Mouse (Mus musculus): ENCODE measurements around the gene Irak2.
A peak's percentile ranks its signal among the peaks of the same experiment; 100 is the strongest.
"Not testable (repeated sequence)": the region's sequence is repeated elsewhere in the genome, so short reads cannot be mapped to it uniquely, and the experiment has no call there.

Gene Irak2

DNA sequence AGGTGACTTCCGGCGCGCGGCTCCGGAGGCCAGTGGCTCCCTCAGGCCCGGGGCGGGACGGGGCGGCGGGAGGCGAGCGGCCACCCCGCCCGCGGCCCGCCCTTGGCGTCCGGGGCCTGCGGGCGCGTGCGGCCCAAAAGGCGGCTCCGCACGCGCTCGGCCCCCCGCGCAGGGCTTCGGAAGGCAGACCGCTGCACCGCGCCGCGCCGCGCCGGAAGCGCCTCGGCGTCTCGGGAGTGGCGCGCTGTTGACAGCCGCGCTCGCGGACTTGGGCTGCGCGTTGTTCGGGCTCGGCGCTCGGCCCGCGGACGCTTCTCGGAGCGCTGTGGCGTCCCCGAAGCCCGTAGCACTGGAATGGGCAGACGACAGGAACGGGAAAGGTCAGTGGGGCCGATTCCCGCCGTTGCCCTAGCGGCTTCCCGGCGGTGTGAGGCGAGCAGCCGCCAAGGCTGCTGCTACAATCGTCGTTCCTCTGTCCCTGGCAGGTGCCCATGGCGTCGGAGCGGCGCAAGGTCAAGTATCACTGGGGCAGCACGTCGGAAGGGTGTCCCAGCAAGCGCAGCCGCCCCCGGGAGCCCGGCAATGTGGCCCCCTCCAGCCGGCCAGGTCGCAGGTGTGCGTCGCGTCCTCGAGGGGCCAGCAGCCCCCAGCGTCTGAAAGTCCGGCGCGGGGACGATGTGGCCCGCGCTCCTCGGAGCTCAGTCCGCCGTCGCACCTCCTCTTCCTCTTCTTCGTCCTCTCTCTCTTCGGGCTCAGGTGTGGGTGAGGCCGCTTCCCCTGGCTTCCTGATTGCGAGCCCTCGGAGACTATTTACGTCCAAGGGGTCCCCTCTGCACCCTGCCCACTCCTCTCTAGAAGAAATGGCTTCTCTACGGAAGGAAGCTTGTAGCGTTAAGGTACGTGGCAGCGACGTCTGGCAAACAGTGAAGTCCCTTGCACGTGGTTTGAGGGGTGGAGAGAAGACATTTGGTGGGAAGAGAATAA, 59.2 kb downstream of the Irak2 start:
- DNase-seq = peak; percentile 42

DNA sequence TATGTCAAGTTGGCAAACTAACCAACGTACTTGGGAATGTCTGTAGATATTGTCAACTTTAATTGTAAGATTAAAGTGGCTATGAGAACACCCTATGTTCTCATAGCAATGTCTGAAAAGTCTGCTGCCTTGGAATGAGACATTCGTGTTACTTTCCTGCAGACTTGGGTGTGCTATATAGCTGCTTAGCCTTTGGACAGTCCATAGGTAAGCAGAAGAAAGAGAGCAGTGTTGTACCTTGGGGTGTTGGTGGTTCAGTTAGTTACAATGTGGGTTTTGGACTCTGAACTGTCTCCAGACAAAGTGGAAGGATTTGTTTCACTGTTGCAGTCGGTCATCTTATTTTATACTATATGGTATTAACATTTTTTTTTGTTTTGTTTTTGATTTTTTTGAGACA, 74.5 kb downstream of the Irak2 start:
- no peak for DNase-seq

DNA sequence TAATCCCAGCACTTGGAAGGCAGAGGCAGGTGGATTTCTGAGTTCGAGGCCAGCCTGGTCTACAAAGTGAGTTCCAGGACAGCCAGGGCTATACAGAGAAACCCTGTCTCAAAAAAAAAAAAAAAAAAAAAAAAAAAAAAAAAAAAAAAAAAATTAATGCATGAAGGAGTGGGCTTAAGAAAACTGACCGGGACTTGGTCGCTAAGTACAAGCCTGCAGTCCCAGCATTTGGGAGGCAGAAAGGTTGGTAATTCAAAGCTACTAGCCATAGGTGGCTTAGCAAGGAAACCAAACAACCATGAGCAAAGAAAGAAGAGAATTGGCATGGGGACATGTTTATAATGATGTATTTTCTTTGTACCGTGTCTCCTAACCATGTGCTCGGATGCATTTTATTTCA, 75.1 kb downstream of the Irak2 start:
- not testable (repeated sequence) for DNase-seq

DNA sequence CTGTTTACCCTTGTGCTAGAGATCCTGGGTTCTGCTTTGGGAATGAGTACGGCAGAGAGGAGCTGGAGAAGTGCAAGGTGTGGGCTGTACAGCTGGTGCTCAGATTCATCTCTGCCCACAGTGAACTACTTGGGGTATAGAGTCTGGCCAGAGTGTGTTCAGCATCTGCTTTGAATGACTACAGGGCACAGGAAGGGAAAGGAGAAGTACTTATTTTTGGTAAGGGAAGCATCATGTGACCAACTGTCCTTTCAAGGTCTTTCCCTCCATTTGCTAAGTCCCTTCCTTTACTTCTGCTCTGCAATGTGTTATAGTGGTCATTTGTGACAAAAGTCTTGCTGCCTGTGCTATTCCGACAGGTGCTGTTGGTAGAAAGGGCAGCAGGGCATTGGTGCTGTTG, 76.0 kb downstream of the Irak2 start:
- DNase-seq = no peak

DNA sequence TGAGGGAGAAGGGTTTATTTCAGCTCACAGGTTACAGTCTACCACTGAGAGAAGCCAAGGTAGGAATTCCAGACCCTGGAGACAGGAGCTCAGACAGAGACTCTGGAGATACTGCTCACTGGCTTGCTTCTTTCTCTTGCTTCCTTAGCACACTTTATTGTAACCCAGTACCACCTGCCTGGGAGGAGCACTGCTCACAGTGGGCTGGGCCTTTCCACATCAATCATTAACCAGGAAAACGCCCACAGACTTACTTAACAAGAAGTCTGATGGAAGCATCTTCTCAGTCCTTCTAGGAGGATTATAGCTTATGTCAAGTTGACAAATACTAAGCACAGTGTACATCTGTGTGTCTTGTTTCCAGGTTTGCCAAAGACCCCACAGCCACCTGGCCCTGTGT, 76.5 kb downstream of the Irak2 start:
- no peak for DNase-seq

DNA sequence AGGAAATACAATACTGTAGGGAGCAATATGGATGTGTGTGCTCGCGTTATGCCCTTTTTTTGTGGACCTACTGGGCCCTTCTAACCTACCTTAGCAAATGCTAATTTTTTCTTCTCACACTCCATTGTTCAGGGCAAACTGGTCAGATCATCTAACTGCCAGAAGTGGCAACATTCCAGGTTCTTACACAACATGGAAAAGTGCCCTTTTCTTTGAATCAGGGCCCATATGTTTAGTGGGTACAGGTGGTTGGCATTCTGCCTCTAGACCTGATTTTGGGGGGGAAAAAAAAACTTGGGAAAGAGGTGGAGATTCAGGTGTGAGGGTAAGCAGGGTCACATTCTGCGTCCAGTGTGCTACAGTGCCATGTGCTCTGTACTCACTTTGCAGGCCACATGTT, 79.3 kb downstream of the Irak2 start:
- DNase-seq = no peak

DNA sequence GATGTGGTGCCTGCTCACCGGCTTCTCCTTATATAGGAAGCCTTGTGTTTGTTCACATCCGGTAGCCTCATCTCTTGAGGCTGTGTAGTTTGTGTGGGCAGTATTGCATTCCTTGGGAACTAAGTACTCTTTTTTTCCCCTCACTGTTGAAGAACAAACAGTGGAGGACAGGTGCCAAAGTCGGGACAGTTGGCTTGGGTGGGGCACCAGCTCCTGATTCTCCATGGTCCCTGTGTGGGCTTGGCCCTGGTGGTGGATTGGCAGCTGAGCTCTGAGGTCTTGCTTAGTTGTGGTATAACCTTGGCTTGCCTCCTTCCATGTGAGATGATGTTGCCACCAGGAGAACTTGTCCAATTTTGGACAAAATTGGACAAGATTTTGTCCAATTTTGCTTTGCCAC, 81.6 kb downstream of the Irak2 start, which contains the start of gene Ghrl:
TSS of gene Ghrl (minus strand) at position 3 of the 400 bp plus-strand sequence.
- DNase-seq = no peak

DNA sequence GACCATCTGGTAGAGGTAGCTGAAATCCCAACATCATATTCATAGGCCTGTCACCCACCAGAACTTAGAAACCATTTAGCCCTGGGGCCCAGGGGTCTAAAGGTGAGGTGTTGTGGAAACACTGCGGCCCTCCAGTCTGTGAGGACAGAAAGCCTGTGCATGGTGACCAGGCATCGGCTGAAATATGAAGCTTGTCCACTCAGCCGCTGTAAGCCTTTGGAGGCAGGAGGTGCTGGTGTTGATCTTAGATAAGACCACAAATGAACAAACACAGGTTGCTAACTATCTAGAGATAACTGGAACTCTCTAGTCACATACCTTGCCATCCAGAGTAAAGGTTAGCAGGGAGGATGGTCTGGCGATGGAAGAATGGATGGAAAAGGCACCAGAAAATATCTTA, 82.8 kb downstream of the Irak2 start:
- no peak for DNase-seq

DNA sequence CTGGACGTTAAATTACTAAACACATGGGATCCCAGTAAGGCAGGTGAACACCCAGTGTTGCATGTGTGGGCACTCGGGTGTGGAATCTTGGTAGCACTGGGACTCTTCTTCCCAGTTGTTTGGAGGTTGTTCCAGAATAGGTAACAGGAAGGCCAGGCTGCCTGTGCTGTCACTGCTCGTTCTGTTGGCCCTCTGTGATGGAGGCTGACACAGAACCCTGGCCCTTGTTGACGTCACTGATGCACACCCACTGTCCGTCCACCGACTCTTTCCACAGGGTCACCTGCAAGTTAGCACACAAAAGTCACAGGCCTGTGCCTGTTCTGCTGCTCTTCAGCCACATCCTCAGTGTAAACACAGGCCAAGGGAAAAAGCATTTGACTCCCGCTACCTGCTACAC, 89.9 kb downstream of the Irak2 start:
- DNase-seq = no peak

DNA sequence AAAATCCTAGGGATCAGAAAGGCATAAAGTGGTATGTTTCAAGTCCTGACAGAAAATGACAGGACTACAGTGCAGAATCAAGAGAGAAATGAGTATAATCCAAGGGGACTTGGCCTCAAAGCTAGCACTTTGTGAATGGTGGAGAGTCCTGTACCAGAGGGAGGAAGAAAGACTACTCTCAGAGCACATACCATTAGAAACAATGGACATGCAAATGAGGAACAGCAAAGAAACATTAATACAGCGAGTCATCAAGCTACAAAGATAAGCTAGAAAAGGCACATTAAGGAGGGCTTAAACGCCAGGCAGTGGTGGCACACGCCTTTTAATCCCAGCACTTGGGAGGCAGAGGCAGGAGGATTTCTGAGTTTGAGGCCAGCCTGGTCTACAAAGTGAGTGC, 93.0 kb downstream of the Irak2 start:
- no peak for DNase-seq

DNA sequence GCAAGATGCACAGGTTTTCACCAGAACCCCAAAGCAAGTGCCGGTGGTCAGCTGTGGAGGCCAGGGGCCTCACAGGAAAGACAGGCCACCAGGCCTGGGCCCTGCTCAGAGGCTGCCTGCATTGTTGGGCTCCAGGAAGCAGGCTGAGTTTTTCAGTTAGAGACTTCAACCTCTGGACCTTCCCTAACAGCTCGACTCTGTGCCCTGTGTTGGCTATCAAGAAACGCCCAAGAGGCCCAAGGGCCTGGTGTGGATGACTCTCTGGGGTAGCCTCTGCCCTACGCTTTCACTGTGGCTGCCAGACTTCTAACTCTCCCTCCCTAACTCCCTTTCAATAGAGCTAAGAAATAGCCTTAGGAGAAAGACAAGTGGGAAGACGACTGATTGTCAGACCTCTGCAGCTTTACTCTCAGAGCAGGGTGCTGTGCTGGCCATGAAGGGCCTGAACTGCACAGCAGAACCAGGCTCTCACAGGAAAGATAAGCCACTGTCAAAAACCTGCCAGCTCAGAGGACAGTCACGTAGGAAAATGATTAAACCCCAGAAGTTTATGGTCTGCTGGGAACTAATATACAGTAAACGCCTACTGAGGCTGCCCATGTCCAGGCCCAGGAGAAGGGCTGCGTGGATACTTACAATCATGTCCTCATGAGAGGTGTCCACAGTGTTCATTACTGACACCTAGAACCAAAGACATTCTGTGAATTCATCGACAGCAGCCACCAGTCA, 99.2 kb downstream of the Irak2 start:
- DNase-seq = no peak

DNA sequence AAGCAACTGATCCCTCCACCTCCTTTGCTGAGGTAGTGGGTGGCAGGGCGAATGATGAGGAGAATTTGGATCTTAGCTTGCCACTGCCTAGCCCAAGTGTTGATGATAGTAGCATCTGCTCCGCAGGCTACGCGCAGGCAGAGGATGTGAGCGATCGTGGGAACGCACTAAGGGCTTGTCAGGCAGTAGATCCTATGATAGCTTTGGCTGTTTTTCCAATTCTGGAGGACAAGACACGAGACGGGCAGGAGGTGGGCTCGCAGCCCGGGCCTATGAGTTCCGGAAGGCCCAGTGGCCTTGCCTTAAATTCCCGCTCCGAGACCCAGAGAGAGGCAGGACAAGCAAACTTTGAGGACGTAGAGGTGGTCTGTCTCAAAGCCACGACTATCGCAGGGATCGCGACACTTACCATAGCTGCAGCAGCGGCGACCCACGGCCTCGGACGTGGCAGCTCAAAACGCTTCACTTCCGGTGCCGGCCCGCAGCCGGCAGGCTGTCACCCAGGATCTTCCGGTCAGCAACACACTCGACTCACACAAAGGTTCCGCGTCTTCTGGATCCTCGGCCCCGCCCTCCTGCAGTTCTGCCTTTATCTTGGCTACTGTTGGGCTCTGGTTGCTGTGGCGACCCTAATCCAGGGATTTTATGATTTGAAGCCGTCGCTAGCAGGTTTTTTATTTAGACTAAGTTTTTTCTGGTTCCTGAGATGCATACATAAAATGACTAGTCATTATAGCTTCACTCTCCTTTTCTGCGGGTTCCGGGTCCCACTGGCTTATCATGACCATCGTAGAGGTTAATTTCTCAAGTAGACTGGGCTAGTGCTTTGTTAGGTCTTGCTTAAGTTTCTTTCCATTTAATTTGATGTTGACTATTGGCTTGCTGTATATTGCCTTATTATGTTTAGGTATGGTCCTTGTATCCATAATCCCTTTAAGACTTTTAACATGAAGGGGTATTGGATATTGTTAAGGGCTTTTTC, 102.3 kb downstream of the Irak2 start, which contains the start of gene Sec13:
TSS of gene Sec13 (minus strand) at position 508 of the 982 bp plus-strand sequence.
- DNase-seq = peak; percentile 94

DNA sequence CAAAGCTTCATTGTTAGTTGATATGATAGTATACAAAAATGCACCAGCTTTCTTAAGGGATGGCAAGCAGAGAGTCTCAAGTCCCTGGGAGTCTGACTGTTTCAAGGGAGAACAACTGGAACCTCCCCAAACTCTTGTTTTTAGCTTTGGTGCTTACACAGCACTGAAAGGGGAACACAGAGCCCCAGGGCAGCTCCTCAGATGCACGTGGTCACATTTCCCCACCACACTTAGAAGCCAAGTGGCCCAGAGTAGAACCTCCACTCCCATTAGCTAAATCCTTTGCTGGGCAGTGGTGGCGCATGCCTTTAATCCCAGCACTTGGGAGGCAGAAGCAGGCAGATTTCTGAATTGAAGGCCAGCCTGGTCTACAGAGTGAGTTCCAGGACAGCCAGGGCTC, 103.2 kb downstream of the Irak2 start:
- DNase-seq = no peak

DNA sequence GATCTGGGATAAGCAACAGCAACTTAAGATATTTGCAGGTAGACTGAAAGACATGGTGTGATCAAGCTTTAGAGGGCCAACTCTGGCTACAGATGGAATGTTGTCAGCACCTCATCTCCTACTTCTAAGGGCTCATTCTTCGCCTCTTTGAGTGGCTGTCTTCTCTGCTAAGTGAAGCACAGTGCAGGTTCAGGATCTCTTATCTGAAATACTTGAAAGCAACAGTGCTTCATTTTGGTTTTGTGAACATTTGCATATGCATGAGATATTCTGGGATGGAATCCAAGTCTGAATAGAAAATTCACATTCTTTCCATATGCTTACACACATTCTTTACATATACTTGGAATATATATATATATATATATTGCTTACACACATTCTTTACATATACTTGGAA, 104.1 kb downstream of the Irak2 start:
- no peak for DNase-seq

DNA sequence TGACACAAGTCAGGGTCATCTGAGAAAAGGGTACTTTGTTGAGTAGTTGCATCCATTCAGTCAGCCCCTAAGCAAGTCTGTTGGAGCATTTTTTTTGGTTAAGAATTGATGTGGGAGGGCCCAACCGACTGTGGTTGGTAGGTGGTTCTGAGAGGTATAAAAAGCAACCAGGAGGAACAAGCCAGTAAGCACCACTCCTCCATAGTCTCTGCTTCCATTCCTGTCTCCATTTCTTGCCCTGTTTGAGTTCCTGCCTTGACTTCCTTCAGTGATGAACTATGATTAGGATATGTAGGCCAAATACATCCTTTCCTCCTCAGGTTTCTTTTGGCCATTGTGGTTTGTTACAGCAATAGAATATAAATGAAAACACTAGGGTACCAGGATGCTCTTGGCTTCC, 104.8 kb downstream of the Irak2 start:
- DNase-seq = no peak

Measured in embryo, embryonic 11 days (tissue).